Mouse (Mus musculus) midbrain, embryonic 10.5 days (tissue): ENCODE results near the gene Yap1. TPM values are rescaled to one million over a fixed set of nuclear protein-coding genes. Genes with fewer than 3 reads are reported as not detected.
A peak's percentile ranks its signal among the peaks of the same experiment; 100 is the strongest.

Experiments used
- DNase-seq: peaks from one replicate; pipeline ENCODE4 v3.0.0-alpha.2; 2017; ENCODE audit warnings: low spot score
- H3K27ac ChIP-seq: fragments of 300-500 bp; sonication (generic); replicated peaks from 2 replicates; pipeline ENCODE4 v1.5.1; 2016; ENCODE audit warnings: mild to moderate bottlenecking
- H3K27me3 ChIP-seq: fragments of 300-500 bp; sonication (generic); 2 replicates; pipeline ENCODE4 v1.6.1; 2016; ENCODE audit warnings: low read depth, mild to moderate bottlenecking; ENCODE audit not compliant: poor library complexity, severe bottlenecking
- H3K36me3 ChIP-seq: fragments of 300-500 bp; sonication (generic); 2 replicates; pipeline ENCODE4 v1.6.1; 2016; ENCODE audit warnings: mild to moderate bottlenecking, moderate library complexity
- H3K4me1 ChIP-seq: fragments of 300-500 bp; sonication (generic); 2 replicates; pipeline ENCODE4 v1.6.1; 2016
- H3K4me3 ChIP-seq: fragments of 300-500 bp; sonication (generic); 2 replicates; pipeline ENCODE4 v1.5.1; 2016; ENCODE audit warnings: mild to moderate bottlenecking, moderate library complexity
- H3K9me3 ChIP-seq: fragments of 300-500 bp; sonication (generic); replicated peaks from 2 replicates; pipeline ENCODE4 v1.6.1; 2016; ENCODE audit warnings: mild to moderate bottlenecking
- WGBS: fragments of 180-500 bp; shearing (Covaris S2); methylation state at CpG from one replicate; pipeline ENCODE4 v1.1.7; 2016; 5-methylcytosine and 5-hydroxymethylcytosine counted together
- polyA plus RNA-seq: library from polyadenylated mRNA; unstranded; fragments of >200 nt; fragmentation: Nextera tagmentation; extraction: Ambion mirVana; gene quantifications from 2 replicates; pipeline ENCODE4 v1.2.1, GENCODE M21; 2016

The Yap1 gene
- polyA plus RNA-seq, 1 experiment from 2014 or later, result 31.3 TPM

- H3K27ac ChIP-seq, result no peak overlapping the region
- no peaks in the 10 kb centered on the region for H3K4me1 ChIP-seq
- WGBS, result 88% methylated on average over 5 of the region's 5 CpGs
- H3K4me3 ChIP-seq, result no peak overlapping the region
- H3K36me3 ChIP-seq, result peaks cover 95% of the 10 kb centered on the region
- DNase-seq, result no peak
- H3K9me3 ChIP-seq, result no peaks in the 10 kb centered on the region
- H3K27me3 ChIP-seq, result no peaks in the 10 kb centered on the region
Measured at GRCm38 (mm10) chr9:7994275-7994674, 10.1 kb downstream of the Yap1 start.

DNA sequence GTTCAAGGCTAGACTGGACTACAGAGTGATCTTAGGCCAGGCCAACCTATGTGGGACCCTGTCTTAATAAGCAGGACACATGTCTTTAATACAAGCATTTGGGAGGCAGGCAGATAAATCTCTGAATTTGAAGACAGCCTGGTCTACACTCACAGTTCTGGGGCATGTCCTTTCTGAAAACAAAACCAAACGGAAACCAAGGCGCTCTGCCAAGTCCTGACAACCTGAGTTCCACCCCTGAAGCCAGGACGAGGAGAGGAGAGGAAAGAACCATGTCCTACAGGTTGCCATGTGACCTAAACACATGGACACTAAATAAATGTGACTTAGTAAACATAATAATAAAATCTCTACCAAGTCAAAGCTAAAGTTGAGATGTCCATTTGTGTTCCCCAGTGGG is 11.7 kb downstream of the Yap1 start:
- no peaks in the 10 kb centered on the region for H3K27me3 ChIP-seq
- no peaks in the 10 kb centered on the region for H3K4me1 ChIP-seq
- peaks cover 94% of the 10 kb centered on the region for H3K36me3 ChIP-seq
- H3K27ac ChIP-seq, result no peak overlapping the region
- H3K9me3 ChIP-seq, result no peaks in the 10 kb centered on the region
- no peak for DNase-seq
- no peak overlapping the region for H3K4me3 ChIP-seq
- 90% methylated on average over 3 of the region's 3 CpGs for WGBS

DNA sequence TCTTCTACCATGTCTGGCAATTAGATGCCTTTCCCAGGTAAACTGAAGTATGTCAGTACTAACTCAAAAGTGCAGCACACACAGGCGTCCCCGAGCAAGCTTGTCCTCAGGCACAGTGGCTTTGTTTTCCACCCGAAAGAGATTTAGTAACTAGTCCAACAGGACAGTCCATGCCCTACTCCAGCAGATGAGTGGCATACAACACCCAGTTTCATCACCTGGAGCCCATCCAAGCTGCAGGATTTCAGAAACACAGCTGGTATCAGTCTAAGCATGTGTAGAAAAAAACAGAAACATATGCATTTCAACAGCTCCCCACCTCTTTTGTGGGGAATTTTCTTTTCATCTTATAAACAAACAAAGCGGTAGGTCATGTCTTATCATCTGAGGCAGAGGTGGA is 13.5 kb downstream of the Yap1 start:
- Histone ChIP-seq H3K27ac (no peak overlapping the region), H3K4me1 (no peaks in the 10 kb centered on the region), H3K4me3 (no peak overlapping the region), H3K36me3 (peaks cover 90% of the 10 kb centered on the region), H3K9me3 (no peaks in the 10 kb centered on the region), H3K27me3 (no peaks in the 10 kb centered on the region)
- WGBS, result 88% methylated on average over 4 of the region's 4 CpGs
- DNase-seq, result no peak

DNA sequence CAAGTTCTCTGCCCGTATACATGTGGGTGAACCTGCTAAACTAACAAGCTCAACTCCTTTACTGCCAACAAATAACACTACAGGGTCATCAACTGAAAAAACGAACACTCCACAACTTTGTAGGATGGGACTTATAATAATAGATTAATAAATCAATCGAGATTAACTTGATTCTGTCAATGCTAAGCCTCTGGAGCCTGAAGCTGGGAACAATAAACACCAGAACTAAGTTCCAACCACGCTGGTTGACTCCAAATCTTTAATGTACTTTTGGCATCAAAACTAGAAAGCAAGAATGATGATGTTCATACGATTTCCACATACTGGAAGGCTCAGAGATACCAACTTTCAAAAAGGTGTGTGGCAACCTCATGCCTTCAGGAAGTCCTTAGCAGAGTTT is 17.3 kb downstream of the Yap1 start:
- H3K27me3 ChIP-seq, result no peaks in the 10 kb centered on the region
- H3K9me3 ChIP-seq, result no peaks in the 10 kb centered on the region
- no peak overlapping the region for H3K4me3 ChIP-seq
- WGBS, result 95% methylated on average over 5 of the region's 5 CpGs
- no peak overlapping the region for H3K27ac ChIP-seq
- H3K4me1 ChIP-seq, result peaks cover 14% of the 10 kb centered on the region
- peaks cover 67% of the 10 kb centered on the region for H3K36me3 ChIP-seq
- DNase-seq, result no peak

DNA sequence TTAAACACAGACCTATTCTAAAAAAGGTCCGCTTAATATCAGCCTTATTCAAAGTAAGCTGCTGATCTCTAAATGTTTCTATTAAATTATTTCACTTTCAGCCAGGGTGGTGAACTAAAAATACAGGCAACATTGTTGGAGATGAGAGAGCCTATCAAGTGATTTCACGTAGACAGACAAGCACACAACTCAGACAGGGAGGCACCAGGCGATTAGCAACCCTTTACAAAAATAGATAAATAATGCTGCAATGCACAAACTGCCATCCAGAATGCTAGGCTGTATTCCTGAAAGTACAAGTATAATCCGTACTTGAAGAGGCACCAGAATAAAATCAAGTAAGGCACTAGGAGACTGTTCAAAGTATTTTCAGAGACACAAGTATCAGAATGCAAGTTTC is 20.1 kb downstream of the Yap1 start:
- no peak overlapping the region for H3K4me3 ChIP-seq
- H3K36me3 ChIP-seq, result peaks cover 66% of the 10 kb centered on the region
- DNase-seq, result no peak
- WGBS, result 87% methylated on average over 4 of the region's 4 CpGs
- H3K4me1 ChIP-seq, result peaks cover 14% of the 10 kb centered on the region
- H3K9me3 ChIP-seq, result no peaks in the 10 kb centered on the region
- H3K27me3 ChIP-seq, result no peaks in the 10 kb centered on the region
- no peak overlapping the region for H3K27ac ChIP-seq

DNA sequence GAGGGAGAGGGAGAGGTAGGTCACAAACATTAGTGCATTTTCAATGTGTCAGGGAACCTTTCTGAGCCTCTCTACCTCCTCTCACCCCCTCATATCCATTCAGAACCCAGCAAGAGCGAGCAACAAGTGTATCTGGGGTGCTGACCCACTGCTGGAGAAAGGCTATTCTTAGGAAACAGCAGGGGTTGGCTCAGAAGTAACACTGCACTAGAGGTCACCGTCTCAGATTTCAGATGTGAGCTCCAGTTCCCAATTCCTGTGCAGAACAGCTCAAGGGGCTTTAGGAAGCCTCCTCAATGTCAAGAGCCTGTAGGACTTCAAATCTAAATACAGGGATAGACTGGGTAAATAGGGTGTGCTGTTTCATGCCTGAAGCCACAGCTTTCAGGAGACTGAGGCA is 20.7 kb downstream of the Yap1 start:
- Histone ChIP-seq H3K27me3 (no peaks in the 10 kb centered on the region), H3K9me3 (no peaks in the 10 kb centered on the region), H3K27ac (no peak overlapping the region), H3K36me3 (peaks cover 67% of the 10 kb centered on the region), H3K4me1 (peaks cover 14% of the 10 kb centered on the region), H3K4me3 (no peak overlapping the region)
- 19% methylated on average over 2 of the region's 2 CpGs for WGBS
- DNase-seq, result no peak

DNA sequence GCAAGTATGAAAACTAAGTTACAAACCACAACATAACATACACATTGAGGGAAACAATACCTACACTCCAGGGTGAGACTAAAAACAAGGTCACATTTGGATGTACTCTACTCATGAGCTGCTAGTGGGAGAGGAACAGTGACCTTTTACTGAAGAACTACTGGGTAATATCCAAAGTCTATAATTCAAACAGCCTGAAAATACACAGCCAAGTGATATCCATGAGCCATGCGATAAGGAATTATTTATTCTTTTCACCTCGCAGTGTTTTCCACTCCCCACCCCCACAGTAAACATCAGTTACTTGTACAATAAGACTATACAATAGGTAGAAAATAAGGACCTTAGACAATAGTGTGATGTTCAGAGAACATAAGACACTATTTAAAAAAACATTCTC is 24.2 kb downstream of the Yap1 start:
- peaks cover 76% of the 10 kb centered on the region for H3K36me3 ChIP-seq

GRCm38 (mm10) chr9:7979153-7979916 is 25.1 kb downstream of the Yap1 start:
- 94% methylated on average over 11 of the region's 11 CpGs for WGBS
- H3K27me3 ChIP-seq, result no peaks in the 10 kb centered on the region

More for the DNA sequence above, 24.2 kb downstream of the Yap1 start:
- no peak overlapping the region for H3K4me3 ChIP-seq
- no peaks in the 10 kb centered on the region for H3K9me3 ChIP-seq
- H3K4me1 ChIP-seq, result peaks cover 14% of the 10 kb centered on the region
- H3K27me3 ChIP-seq, result no peaks in the 10 kb centered on the region
- H3K27ac ChIP-seq, result no peak overlapping the region
- DNase-seq, result no peak
- 89% methylated on average over 2 of the region's 2 CpGs for WGBS

GRCm38 (mm10) chr9:7978502-7978901 is 25.9 kb downstream of the Yap1 start:
- peaks cover 1% of the 10 kb centered on the region for H3K4me1 ChIP-seq
- peaks cover 92% of the 10 kb centered on the region for H3K36me3 ChIP-seq
- 83% methylated on average over 3 of the region's 3 CpGs for WGBS
- H3K9me3 ChIP-seq, result no peaks in the 10 kb centered on the region
- no peak for DNase-seq
- H3K27me3 ChIP-seq, result no peaks in the 10 kb centered on the region
- no peak overlapping the region for H3K4me3 ChIP-seq
- H3K27ac ChIP-seq, result no peak overlapping the region

More at GRCm38 (mm10) chr9:7979153-7979916, 25.1 kb downstream of the Yap1 start:
- Histone ChIP-seq H3K27ac (no peak overlapping the region), H3K36me3 (peaks cover 84% of the 10 kb centered on the region), H3K4me3 (no peak overlapping the region), H3K9me3 (no peaks in the 10 kb centered on the region), H3K4me1 (peaks cover 9% of the 10 kb centered on the region)
- DNase-seq, result no peak

DNA sequence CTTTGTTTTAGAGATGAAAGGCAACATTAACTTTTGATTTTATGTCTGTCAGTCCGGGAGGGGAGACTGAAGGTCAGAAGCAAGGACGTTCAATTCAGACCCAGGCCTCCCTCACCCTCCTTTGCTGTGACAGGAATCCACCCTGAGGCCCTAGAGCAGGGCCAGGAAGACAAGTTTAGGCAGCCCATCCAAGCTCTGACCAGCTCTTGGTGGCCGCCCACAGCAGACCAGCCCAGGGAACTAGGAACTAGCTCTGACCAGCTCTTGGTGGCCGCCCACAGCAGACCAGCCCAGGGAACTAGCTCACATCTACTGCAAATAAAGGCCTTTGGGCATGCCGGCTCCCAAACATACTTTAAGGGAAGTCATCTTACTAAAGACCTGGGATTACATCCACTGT is 26.8 kb downstream of the Yap1 start:
- Histone ChIP-seq H3K36me3 (peaks cover 96% of the 10 kb centered on the region), H3K27ac (no peak overlapping the region), H3K9me3 (no peaks in the 10 kb centered on the region), H3K4me3 (no peak overlapping the region), H3K27me3 (no peaks in the 10 kb centered on the region), H3K4me1 (no peaks in the 10 kb centered on the region)
- 87% methylated on average over 5 of the region's 5 CpGs for WGBS
- no peak for DNase-seq

DNA sequence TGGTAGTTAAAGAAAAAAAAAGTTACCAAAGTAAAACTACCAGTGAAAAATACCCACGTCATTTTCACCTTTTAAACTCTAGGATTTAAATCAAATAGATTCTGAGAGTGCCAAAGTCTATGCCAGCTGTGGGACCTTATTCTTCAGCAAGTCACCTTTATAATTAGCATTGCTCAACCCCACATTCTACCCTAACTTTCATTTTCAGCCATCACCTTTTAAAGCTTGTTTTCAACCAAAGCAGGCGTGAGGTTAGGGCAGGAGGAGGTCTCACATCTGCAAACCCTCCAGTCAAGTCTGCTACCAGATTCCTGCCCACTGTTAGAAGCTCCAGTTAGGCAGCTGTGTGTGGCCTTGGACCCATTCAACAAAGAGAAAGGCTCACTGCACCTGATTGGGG is 32.4 kb downstream of the Yap1 start:
- Histone ChIP-seq H3K27me3 (no peaks in the 10 kb centered on the region), H3K36me3 (peaks cover 59% of the 10 kb centered on the region), H3K4me1 (peaks cover 36% of the 10 kb centered on the region), H3K27ac (no peak overlapping the region), H3K9me3 (no peaks in the 10 kb centered on the region), H3K4me3 (no peak overlapping the region)
- no peak for DNase-seq
- 77% methylated on average over 2 of the region's 2 CpGs for WGBS

DNA sequence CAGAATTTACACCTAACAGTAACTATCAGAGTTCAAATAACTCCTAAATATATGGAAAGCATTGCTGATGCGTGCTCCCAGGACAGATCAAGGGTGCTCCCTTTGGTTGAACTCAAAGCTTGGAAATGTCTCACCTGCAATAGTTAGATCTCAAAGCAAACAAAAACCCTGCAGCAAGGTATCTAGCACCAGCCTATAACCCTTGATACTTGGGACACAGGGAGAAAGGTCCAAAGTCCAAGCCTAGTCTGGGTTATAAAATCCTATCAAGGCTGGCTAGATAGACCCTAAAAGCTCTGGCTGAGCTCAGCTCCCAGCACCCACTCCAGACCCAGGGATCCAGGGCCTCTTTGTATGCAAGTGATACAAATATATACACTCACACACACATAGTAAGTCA is 36.4 kb downstream of the Yap1 start:
- H3K4me1 ChIP-seq, result peaks cover 37% of the 10 kb centered on the region
- no peak for DNase-seq
- H3K27ac ChIP-seq, result 0 out of 2 replicates have a peak overlapping the region, but pooled peaks have one; percentile 13
- H3K4me3 ChIP-seq, result no peak overlapping the region
- WGBS, result 92% methylated on average over 1 of the region's 1 CpGs
- H3K27me3 ChIP-seq, result no peaks in the 10 kb centered on the region
- no peaks in the 10 kb centered on the region for H3K9me3 ChIP-seq
- peaks cover 42% of the 10 kb centered on the region for H3K36me3 ChIP-seq

GRCm38 (mm10) chr9:7965590-7965989 is 38.8 kb downstream of the Yap1 start:
- H3K4me1 ChIP-seq, result peaks cover 54% of the 10 kb centered on the region
- no peak overlapping the region for H3K4me3 ChIP-seq
- no peaks in the 10 kb centered on the region for H3K9me3 ChIP-seq
- H3K27me3 ChIP-seq, result no peaks in the 10 kb centered on the region
- DNase-seq, result no peak
- H3K36me3 ChIP-seq, result peaks cover 46% of the 10 kb centered on the region
- 82% methylated on average over 3 of the region's 3 CpGs for WGBS
- H3K27ac ChIP-seq, result no peak overlapping the region
